Mouse (Mus musculus): Measurements from ENCODE around the gene Ube2v1.
A peak's percentile ranks its signal among the peaks of the same experiment; 100 is the strongest.

Gene Ube2v1

DNA sequence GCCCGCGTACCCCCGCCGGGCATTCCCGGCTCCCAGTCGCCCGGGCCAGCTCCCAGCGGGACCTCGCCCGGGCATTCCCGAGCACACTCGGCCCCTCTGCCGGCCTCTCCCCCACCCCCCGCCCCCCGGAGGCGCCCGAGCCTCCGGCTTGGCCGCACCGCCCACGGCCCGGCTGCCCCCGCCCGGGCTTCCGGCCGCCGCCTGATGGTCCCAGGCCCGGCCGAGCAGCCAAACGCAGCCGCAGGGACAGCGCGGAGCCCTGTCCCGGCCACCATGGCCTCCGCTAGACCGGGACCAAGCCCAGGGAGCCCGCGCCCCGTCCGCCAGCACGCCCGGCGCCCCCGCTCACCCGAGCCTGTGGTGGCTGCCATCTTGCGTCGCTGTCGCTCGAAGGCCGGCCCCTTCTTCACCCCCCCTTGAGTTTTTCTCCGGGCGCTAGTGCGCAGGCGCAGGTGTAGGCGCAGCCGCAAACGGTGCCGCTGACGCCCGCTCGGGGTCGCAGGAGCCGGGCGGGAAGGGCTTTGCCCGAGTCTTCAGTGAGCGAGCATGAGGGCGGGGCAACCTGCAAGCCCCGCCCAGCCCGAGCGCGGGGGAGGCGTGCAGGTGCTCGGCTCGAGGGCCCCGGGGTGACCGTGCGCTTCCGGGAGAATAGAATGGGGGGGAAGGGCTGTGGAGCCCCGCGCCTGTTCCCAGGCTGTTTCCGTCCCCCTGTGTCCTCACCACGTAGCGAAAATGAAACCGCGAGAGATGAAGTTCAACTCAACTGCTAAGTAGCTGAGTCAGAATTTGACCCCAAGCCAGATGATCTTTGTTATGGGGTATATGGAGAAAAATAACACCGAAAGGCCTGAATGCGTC is at the start of gene Ube2v1:
TSS of gene Ube2v1 (minus strand) at position 505 of the 858 bp plus-strand sequence.
- DNase-seq = peak; percentile 100

DNA sequence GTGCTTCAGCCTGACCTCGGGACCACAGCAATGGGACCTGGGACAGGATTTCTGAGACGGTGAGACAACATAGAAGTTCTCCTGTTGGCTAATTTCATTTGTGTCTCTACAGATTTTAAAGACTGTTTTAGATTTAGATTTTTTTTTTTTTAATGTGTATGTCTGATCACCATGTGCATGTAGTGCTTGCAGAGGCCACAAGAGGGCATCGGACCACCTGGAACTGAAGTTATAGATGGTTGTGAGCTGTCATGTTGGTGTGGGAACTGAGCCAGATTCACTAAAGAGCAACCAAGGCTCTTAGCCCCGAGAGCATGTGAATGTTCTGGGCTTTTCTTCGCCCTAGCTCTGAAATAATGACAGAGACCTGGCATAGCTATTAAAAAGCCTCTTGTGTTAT is 48.8 kb upstream of the Ube2v1 start:
- DNase-seq = peak; percentile 94

DNA sequence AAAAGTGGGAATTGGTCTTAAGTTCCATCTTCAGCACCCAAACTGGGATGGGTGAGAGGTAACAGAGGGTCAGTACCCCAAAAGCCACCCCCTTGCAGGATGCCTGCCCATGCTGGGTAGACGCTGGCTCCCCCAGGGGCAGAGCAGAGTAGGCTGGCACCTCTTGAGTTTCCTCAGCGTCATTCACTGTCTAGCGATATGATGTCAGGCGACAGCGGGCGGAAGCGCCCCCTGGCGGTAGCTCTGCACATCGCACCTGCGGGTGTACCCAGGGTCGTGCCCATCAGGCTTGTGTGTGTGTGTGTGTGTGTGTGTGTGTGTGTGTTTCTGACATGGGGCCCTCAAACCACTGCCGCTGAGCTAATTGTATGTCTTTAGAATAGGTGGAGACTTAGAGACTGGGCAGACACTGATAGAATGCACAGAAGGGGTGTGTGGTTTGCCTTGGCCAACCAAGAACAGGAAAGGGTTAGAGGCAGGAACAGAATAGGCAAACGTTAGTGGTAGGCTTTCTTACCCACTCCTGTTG is 48.1 kb upstream of the Ube2v1 start:
- DNase-seq = peak; percentile 97

DNA sequence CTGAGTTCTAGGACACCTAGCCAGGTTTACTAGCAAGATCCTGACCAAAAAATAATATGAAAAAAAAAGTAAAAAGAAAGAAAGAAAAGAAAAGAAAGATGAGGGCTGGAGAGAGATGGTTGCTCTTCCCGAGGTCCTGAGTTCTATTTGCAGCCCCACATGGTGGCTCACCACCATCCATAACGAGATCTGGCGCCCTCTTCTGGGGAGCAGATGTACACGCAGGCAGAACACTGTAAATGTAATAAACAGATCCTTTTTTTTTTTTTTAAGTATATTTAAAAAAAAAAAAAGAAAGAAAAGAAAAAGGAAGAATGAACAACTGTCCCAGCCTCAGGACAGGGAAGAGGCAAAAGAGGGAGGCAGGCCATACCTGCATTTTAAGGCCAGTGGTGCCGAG is 46.7 kb upstream of the Ube2v1 start:
- DNase-seq = no peak

DNA sequence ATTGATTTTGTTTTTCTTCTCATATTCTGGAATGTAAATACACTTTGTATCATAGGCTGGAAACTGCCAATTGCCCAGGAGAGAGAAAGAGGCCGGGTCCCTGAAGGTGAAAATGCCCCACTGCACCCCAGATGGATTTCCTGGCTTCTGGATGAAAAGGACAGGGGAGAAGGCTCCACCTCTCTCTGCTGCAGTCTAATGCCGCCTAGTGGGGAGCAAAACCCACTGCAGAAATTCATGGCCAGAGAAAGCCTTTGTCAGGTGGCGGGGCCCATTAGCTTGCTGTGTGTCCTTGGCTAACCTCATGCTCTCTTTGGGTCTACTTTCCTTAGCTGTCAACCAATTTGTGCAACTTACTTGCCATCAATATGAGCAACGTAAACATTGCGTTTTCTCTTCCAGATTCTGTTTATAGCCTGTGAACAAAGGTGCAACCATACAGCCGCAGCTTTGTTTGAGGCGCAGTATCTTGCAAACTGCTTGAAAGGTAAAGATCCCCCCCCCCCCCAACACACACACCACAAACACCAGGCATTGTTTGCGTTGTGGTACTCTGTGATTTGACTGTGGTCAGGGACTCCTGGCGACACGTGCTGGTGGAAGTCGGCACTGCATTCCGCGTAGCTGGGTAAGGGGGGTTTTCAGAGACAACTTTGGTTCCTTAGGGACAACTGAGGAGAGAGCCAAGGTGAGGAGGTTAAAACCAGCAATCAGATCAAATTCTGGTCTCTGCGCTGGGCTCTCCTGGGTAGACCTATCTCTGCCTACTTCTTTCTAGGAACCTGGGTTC is 43.4 kb upstream of the Ube2v1 start:
- peak; percentile 94 for DNase-seq

DNA sequence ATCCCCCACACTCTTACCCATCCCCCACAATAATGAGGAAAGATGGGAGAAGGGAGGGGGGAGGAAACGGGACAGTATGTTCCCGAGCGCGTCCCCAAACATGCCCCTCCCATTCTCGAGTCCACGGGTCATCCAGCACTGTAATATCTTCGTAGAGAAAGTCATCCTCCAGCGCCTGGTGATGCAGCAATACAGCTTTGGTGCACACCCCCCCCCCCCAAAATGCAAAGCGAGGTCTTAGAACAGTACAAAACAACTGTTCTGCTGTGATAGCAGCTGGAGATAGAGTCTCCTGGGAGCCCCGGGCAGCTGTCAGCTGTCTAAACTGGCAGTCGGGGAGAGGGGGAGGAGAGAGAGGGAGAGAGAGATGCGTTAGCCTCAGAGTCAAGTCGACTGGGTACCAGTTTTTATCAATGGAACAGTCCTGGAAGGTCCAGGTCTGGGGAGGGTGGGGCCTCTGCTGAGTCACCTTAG is 40.4 kb upstream of the Ube2v1 start:
- DNase-seq = peak; percentile 96

DNA sequence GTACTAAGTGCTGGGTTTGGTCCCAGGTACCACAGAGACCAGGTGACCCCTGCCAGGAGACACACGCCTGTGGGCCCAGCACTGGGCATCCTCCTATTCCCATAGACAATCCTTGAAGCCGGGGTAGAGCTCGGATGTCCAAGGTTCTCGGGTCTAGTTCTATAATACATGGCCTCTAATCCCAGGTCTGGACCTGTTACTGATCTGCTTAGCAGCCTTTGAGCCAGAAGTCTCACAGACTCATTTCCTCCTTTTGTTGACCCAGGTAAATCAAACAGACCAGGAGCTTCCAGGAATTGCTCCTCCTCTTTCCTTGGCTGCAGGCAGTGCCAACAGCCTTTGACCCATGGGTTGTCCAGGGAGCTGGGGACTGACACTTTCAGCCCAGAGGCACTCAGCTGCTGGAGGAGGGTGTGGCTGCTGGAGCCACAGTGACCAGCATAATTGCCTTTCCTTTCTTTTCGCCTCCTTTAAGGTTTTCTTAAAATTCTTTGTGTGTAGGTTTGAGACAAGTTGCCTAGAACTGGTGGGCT is 39.3 kb upstream of the Ube2v1 start:
- DNase-seq = peak; percentile 97

DNA sequence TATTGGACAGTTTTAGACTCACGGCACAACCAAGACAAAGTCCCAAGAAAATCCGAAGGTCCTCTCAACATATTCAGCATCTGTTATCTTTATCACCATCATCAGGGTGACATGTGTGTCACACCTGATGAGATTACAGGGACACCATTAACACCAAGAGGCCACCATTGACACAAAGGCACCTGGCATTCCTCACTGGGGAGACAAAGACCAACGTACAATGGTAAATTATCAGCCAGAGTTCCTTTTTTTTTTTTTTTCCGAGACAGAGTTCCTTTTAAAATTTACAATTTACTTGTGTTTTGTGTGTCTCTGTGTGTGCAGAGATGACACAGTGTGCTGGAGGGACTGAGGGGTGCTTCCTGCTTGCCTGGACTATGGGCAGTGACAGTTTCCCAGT is 37.5 kb upstream of the Ube2v1 start:
- no peak for DNase-seq

DNA sequence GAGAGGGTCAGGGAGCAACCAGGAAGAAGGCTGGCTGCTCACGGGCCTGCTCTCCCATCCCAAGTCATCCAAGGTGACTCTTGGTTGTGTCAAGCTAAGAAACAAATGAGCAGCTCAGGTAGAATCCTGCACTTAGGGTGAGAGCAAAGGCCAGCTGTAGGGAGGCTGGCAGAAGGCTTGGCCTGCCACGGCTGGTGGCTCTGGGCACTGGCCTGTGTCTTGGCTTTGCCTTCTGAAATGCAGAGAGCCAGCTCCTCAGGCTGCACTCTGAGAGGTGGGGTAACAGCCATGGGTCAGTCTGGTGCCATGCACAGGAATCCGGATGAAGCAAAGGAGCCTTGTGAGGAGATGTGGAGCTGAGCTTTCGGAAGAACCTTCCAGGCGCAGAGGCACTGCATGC is 36.5 kb upstream of the Ube2v1 start:
- DNase-seq = no peak

DNA sequence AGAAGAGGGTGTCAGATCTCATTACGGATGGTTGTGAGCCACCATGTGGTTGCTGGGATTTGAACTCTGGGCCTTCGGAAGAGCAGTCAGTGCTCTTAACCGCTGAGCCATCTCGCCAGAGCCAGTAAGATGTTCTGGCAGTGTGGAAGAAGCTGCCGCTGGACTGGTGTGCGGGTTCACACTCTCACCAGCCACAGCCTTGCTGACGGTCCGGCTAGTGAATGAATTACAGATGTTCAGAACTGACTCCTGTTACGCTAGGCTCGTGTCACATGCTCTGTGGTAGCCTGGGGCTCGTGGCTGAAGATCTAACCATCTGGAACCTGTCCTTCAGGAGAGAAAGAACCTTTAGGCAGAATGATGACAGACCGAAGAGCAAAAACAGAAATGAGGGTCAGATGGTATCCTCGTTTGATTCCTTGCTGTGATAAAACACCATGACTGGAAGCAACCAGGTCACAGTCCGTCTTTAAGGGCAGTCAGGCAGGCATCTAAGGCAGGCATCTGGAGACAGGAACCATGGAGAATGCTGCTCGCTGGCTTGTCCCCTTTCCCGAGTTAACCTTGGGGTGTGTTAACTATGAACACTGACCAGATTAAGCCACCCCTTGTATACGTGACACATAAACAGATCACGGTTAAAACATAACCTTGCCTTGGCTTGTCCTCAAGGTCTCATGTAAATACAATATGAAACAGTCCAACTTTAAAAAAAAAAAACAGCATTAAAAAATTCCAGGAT is 34.2 kb upstream of the Ube2v1 start:
- no peak for DNase-seq

DNA sequence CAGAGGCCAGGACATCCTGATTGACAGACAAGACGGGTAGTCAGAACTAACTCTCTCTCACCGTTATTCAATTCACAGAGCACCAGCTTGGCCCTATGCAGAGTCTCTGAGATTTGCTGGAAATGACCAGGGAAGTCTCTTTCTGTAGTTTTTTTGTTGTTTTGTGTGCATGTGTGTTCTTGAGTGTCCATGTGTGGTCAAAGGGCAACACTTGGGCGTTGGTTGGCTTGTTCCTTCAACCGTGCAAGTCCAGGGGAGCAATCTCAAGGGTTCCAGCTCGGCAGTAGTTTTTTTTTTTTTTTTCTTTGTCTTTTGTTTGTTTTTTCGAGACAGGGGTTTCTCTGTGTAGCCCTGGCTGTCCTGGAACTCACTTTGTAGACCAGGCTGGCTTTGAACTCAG is 30.8 kb upstream of the Ube2v1 start:
- DNase-seq = no peak

DNA sequence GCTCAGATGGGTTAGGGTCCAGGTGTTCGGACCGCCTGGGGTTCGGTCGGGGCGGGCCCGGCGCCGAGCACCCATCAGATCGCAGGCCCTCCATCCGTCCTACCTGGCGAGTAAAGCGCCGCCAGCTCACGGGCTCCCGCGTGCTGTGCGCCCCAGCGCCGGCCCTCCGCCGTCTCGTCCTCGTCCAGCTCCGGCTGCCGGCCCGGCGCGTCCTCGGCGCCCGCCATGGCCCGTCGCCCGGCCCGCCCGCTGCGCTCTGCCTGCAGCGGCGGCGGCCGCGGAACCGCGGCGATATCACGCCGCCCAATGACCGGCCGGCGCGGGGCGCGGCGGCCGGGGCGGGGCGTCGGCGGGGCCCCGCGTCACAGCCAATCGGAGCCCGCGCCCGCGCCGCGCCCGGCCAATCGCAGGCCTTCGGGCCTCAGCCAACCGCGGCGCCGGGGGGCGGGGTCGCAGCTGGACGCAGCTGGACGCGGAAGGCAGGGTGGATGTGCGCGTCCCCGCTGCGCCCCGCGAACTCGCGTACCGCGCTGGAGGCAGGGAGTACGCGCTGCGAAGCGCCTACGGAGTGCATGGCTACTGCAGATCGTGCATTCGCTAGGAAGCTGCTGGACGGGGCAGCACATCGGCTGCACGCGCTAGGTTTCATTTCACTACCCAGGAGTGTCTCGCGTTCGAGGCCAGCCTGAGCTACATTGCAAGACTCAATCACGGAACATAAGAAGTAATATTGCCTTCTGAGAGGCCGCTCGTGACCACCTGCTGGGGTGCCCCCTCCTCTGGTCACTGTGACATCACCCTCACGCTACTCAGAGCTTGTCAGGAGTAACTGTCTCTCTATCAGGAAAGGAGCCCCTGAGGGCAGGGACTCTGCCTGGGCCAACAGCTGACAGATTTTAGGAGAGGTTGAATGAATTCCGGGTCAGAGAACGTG is 29.6 kb upstream of the Ube2v1 start, which contains the start of gene Gm20431:
TSS of gene Gm20431 (minus strand) at position 227 of the 934 bp plus-strand sequence.
- DNase-seq = peak; percentile 100

DNA sequence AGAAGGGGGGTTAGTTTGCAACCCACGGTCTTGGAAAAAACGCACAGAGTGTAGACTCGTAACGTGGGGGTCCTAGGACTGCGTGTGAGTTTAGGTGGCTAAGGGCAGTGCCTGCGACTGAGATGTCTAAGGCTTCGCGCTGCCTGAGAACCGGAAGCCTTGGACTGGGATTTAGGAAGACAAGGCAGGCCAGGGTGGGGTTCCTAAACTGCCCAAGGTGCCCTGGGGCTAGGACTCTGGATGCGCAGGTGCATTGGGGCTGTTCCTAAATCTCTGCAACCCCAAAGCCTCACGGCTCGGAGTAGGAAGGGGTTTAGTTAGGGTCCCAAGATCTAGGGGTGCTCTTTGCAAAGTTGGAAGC is 28.7 kb upstream of the Ube2v1 start:
- DNase-seq = no peak

DNA sequence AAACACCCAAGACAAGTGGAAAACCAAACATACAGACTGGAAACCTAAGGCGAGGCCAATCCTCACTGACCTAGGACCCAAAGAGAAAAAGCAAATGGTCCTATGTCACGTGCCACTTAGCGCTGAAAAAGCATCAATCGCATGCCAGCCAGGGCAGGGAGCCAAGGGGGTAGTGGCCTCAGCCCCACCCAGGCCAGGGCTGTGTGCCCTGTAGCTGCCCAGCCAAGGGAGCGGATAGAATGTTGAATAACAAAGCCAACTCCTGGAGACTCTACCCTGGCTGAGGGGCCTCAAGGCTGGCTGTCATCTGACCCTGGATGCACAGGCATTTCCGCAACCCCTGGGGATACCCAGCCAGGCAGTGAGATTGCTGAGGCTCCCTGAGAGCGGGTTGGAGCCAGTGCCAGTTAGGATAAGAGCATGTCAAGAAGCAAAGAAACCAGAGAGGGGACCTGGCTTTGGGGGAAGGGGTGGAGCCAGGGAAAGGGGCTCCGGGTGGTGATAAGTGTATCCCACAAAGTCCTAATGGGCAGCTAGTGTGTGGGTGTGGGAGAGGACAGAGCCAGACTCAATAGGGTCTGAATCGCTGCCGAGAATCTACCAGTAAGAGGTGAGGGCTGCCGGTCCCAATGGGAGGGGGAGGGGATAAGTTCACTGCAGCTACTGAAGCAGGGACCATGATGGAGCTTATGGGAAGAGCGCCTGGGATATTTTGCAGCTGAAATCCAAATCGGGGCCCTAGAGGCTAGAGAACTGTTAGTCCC is 28.1 kb upstream of the Ube2v1 start:
- DNase-seq = peak; percentile 98

DNA sequence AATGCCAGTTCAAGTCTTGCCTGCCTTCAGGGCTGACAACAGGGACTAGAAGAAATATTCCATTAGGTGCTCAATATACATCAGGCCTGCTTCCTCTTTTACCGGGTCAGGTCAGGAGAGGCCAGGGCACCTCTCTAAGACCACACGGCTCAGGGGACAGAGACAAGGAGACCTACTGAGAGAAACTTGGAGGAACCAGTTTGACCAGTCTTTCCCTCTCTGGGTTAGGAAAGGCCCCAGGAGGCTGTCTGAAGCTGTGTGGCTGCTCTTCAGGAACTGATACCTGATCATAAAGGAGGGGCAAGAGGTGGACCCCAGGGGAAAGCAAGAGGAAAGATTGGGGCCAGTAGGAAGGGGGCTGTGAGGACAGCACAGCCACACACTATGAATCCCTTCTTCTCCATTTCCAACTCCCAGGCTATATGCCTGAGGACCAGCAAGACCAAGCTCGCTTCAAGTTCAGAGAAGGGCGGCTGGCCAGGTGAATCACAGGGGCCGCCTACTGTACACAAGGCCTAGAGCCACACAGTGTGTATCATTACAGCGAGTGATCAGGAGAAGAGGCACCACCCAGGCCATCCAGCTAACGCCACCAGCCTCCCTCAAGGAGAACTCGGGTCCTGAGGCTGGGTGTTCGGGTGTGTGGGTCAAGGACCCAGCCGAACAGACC is 27.4 kb upstream of the Ube2v1 start:
- DNase-seq = no peak

DNA sequence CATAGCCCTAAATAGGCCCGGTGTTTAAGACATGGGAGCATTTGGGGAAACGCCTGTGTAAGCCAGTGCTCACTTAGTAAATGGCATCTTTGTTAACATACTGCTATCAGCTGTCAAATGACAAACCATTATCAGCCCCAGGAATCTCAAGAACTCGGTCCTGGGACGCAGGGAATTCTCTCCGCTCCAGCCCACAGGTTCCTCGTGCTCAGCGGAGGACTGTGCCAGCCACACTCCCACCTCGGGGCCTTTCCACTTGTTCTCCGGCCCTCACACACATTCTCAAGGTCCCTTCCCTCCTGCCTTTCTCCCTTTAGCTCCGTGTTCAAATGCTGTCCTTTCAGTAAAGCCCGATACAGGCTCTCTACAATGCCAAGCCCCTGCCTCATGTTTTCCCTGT is 26.8 kb upstream of the Ube2v1 start:
- no peak for DNase-seq

DNA sequence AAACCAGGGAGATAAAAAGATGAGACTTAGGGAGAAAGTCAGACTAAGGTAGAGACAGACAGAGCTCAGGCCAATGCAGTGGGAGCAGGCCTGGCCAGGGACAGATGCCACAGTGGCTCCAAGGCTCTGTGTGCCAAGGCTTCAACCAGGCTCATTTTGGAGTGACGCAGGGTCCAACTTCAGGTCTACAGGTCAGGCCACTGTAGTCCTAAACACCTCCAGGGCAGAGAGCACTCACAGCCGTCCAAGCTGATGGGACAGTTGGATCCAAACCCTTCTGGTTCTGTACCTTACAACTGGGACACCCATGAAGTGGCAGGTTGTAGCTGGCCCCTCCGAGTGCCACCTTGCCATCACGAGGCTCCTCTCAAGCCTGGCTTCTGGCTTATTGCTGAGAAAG is 26.1 kb upstream of the Ube2v1 start:
- DNase-seq = no peak

DNA sequence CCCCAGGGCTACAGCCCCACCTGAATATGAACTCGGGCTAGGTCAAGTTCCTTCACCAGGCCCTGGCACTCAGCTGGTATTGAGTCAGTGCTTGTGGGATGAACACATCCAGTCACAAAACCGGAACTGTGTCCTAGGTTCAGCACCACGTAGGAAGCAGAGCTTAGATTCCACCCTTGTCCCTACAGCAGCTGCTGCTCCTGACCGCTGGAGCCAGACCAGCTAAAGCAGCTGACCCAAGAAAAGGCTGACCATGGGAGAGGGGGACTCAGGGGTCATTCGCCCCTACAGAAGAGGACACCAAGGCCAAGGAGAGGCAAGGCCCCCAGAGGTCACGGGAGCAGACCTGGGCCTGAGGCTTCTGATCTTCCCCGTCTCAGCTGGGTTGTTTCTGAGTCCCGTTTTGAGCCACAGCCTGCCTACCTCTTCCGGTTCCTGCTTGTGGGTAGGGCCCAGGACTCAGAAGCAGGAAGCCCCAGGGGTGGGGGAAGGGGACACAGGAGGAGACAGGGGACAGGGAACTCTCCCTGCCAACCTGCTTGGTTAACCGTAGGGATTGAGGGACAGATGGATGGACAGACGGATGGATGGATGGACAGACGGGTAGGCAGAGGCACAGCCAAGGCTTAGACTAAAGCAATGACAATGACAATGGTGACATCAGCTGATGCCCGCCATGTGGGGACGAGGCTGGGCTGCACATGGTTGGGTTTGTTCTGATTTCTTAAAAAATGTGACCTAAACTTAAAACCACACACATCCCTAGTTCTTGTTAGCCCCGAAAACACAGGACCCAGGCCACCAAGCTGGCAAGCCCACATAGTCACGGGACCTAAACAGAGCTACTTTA is 25.0 kb upstream of the Ube2v1 start:
- peak; percentile 98 for DNase-seq

DNA sequence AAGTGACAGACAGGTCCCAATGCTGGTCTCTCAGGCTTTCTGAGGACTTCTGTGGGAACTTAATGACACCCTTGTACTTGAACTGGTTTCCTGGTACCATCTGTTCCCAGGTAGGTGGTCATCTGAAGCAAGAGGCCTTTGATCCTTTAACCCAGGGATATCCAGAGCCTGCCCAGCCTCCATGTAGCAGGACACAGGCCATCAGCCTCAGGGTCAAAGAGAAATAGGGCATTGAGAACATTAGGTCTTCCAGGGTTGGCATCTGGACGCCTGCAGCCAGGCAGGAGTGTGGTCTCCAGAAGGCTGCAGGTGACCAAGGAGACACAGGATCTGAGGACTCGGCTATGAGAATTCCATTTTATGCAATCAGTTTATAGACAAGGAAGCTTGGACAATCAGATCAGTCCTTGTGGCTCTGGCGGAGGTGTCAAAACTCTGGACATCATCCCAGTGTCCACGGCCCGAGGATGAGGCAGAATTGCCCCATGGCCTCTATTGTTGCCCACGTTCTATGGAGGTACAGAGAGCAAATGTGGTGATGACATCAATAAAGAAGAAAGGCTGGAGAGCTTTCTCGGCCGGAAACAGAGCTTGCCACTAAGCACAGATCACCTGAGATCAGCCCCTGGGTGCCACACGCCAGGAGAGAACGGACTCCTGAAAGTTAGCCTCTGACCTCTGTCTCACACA is 23.2 kb upstream of the Ube2v1 start:
- no peak for DNase-seq
